In the genomic region with DNA sequence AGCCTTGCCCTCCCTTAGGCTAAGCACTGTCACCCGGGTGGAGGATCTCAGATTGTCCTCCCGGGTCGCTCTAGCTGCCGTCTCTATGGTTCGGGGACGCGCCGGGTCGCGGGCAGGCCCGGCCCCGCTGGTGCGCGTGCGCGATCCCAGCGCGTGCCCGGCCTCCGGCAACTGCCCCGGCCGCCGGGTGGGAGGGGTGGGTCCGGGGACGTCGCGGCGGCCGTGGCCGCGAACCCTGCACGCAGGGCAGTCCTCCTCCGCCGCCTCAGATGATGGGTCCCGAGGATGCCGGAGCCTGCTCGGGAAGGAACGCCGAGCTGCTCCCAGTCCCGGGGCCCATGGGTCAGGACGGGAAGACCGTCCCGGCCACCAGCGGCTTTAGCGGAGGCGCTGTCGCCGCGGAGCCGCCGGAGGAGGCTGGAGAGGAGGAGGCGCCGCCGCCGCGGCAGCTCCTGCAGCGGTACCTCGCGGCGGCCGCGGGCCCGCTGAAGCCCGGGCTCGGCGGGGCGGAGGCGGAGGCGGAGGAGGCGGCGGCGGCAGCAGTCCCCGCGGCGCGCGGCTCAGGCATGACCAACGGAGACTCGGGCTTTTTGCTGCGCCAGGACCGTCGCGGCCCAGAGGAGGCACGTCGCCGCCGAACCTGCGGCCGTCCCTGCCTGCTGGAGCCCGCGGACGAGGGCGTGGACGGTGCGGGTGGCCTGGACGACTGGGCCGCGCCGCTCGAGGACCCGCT, we compare ENCODE assay signal across 8 mouse cellular contexts. TPM values are rescaled to one million over a fixed set of nuclear protein-coding genes. Genes with fewer than 3 reads are reported as not detected.
DNase-seq lines count a peak whose midpoint lies in the region; ATAC-seq and TF ChIP-seq lines count a peak whose summit lies in the region.

A gene (plus strand): TSS at position 142 of the 733 bp plus-strand sequence.

- WGBS in heart, embryonic 11.5 days (ENCODE audit: insufficient replicate concordance), result under 1% methylated on average over 65 of the region's 101 CpGs
- WGBS in kidney, embryonic 16.5 days, result under 1% methylated on average over 92 of the region's 101 CpGs
- under 1% methylated on average over 94 of the region's 101 CpGs for WGBS in liver, adult 2 months

- H3K27me3 ChIP-seq in heart, embryonic 11.5 days (ENCODE audit: control insufficient read depth, insufficient read depth, low read length), result no peaks in the 10 kb centered on the region
- no peaks in the 10 kb centered on the region for H3K27me3 ChIP-seq in kidney, embryonic 16.5 days (ENCODE audit: insufficient read depth, low read length)
- H3K27me3 ChIP-seq in liver, adult 2 months (ENCODE audit: control insufficient read depth, insufficient read depth, low read length), result no peaks in the 10 kb centered on the region
- peaks cover 18% of the 10 kb centered on the region for H3K27me3 ChIP-seq in myocyte (ENCODE audit: control insufficient read depth, insufficient read depth, insufficient read length)
- H3K27me3 ChIP-seq in splenic B cell, adult 2 months (ENCODE audit: control insufficient read depth, insufficient read depth, low read length, poor library complexity, severe bottlenecking), result no peaks in the 10 kb centered on the region

- peak; percentile 92 to 93 for DNase-seq in B cell, adult 2 months
- peak; percentile 96 for DNase-seq in brain, adult 2 months (ENCODE audit: low read depth, low spot score)
- peak; percentile 77 for DNase-seq in liver, adult 2 months (ENCODE audit: extremely low read depth, low read depth, low spot score)
- DNase-seq in splenic B cell, adult 2 months (ENCODE audit: low read depth, low spot score), result peak; percentile 94

- no peaks in the 10 kb centered on the region for H3K9me3 ChIP-seq in heart, embryonic 11.5 days (replicated peaks; ENCODE audit: control insufficient read depth, low read length)
- no peaks in the 10 kb centered on the region for H3K9me3 ChIP-seq in kidney, embryonic 16.5 days (ENCODE audit: low read length)

- H3K4me3 ChIP-seq in heart, embryonic 11.5 days (ENCODE audit: low read depth, low read length), result peak within 1 kb of the TSS; percentile 88
- H3K4me3 ChIP-seq in kidney, embryonic 16.5 days (ENCODE audit: low read length), result peak within 1 kb of the TSS; percentile 82
- H3K4me3 ChIP-seq in liver, adult 2 months (ENCODE audit: insufficient read depth, low read depth, low read length), result peak within 1 kb of the TSS; percentile 95
- no peak within 1 kb of the TSS for H3K4me3 ChIP-seq in myocyte

- 0 out of 2 replicates have a peak, but pooled peaks have one; percentile 18 for TF ChIP-seq POLR2A in liver, adult 2 months (IDR thresholded peaks at IDR 0.05; ENCODE audit: extremely low read depth, insufficient read depth, low read length)
- peak; percentile 47 for TF ChIP-seq POLR2A in myocyte (IDR thresholded peaks at IDR 0.05; ENCODE audit: insufficient read length, low read depth)

- no peak within 1 kb of the TSS for H3ac ChIP-seq in myocyte (ENCODE audit: control insufficient read depth, insufficient read length)

- no peaks in the 10 kb centered on the region for H3K36me3 ChIP-seq in heart, embryonic 11.5 days (ENCODE audit: control insufficient read depth, insufficient read depth, low read length)
- no peaks in the 10 kb centered on the region for H3K36me3 ChIP-seq in kidney, embryonic 16.5 days (ENCODE audit: insufficient read depth, low read length)
- no peaks in the 10 kb centered on the region for H3K36me3 ChIP-seq in liver, adult 2 months (ENCODE audit: control insufficient read depth, insufficient read depth, low read length)
- no peaks in the 10 kb centered on the region for H3K36me3 ChIP-seq in myocyte (ENCODE audit: control insufficient read depth, insufficient read depth)
- H3K36me3 ChIP-seq in splenic B cell, adult 2 months (ENCODE audit: control insufficient read depth, insufficient read depth, low read length, poor library complexity, severe bottlenecking), result no peaks in the 10 kb centered on the region

- H3K4me1 ChIP-seq in heart, embryonic 11.5 days (ENCODE audit: control insufficient read depth, insufficient read depth, low read length), result no peaks in the 10 kb centered on the region
- H3K4me1 ChIP-seq in kidney, embryonic 16.5 days (ENCODE audit: insufficient read depth, low read length), result peaks cover 3% of the 10 kb centered on the region
- peaks cover 4% of the 10 kb centered on the region; the same call in 1 of the 2 replicates for H3K4me1 ChIP-seq in liver, adult 2 months (ENCODE audit: control insufficient read depth, insufficient read depth, low read length)

- H3K9ac ChIP-seq in heart, embryonic 11.5 days (ENCODE audit: low read depth, low read length), result peak within 1 kb of the TSS; percentile 88
- H3K9ac ChIP-seq in kidney, embryonic 16.5 days (replicated peaks; ENCODE audit: low read length), result peak within 1 kb of the TSS; percentile 75
- peak within 1 kb of the TSS; percentile 91 for H3K9ac ChIP-seq in liver, adult 2 months (ENCODE audit: low read depth, low read length)

- H3K79me2 ChIP-seq in liver, adult 2 months (ENCODE audit: control insufficient read depth, insufficient read depth, low read length), result peaks cover 4% of the 10 kb centered on the region; the same call in 1 of the 2 replicates
- H3K79me2 ChIP-seq in myocyte (ENCODE audit: control insufficient read depth, insufficient read depth), result no peaks in the 10 kb centered on the region

- peak; percentile 93 for ATAC-seq in erythroblast, adult 5-6 weeks (replicated peaks; ENCODE audit: low FRiP score, poor library complexity, severe bottlenecking)
- ATAC-seq in heart, embryonic 11.5 days (replicated peaks; ENCODE audit: insufficient number of reproducible peaks, low FRiP score, low TSS enrichment), result peak; percentile 90
- ATAC-seq in kidney, embryonic 16.5 days (ENCODE audit: low FRiP score, low TSS enrichment), result peak; percentile 94

- peak within 1 kb of the TSS; percentile 90 for H3K27ac ChIP-seq in heart, embryonic 11.5 days (ENCODE audit: low read depth, low read length)
- H3K27ac ChIP-seq in kidney, embryonic 16.5 days (ENCODE audit: low read length), result peak within 1 kb of the TSS; percentile 81
- H3K27ac ChIP-seq in liver, adult 2 months (replicated peaks; ENCODE audit: insufficient read depth, low read depth, low read length), result peak within 1 kb of the TSS; percentile 69

- H3K4me2 ChIP-seq in heart, embryonic 11.5 days, result peak within 1 kb of the TSS; percentile 77
- H3K4me2 ChIP-seq in kidney, embryonic 16.5 days (replicated peaks; ENCODE audit: low read depth, low read length), result peak within 1 kb of the TSS; percentile 75
- peak within 1 kb of the TSS; percentile 73 for H3K4me2 ChIP-seq in myocyte (ENCODE audit: low read depth)

- no peak for TF ChIP-seq CTCF in liver, adult 2 months (IDR thresholded peaks at IDR 0.05; ENCODE audit: low read depth, low read length)

TF ChIP-seq in myocyte, 11 proteins besides CTCF, POLR2A, EP300 and RAD21:
- no peak for TF ChIP-seq TCF3 (IDR thresholded peaks at IDR 0.05; ENCODE audit: insufficient read length, low read depth)
- no peak for TF ChIP-seq CEBPB (IDR thresholded peaks at IDR 0.05; ENCODE audit: insufficient read depth, poor library complexity, severe bottlenecking)
- peak in 1 of 3 experiments; percentile 4 for TF ChIP-seq MYOD1 (IDR thresholded peaks at IDR 0.05; ENCODE audit: control insufficient read depth in 1 of 3, insufficient read length in 2 of 3, low read depth in 2 of 3)
- no peak for TF ChIP-seq SRF (IDR thresholded peaks at IDR 0.05; ENCODE audit: control insufficient read depth, insufficient read length, low read depth)

RNA-seq across cellular contexts. Expression of the gene that starts here (rescaled TPM):
- 0.42 and 2.1 TPM in 2 replicates for total RNA-seq in erythroblast, adult 5-6 weeks (2015; ENCODE audit: low replicate concordance)
- total RNA-seq in erythroblast, adult 5-6 weeks (2017; ENCODE audit: low replicate concordance), result 1.4 and 2.4 TPM in 2 replicates
- 2.0 and 2.2 TPM in 2 replicates for polyA plus RNA-seq in heart, embryonic 11.5 days (2014; fragmentation: Nextera tagmentation; extraction: Ambion mirVana)
- polyA plus RNA-seq in kidney, embryonic 16.5 days (2015; fragmentation: Nextera tagmentation; extraction: Ambion mirVana), result 2.0 and 2.2 TPM in 2 replicates
- 5.9 and 6.4 TPM in 2 replicates for total RNA-seq in liver, adult 2 months (2014; rRNA removed)
- 2.2 TPM in 2 replicates for polyA plus RNA-seq in liver, adult 2 months (2012; rRNA removed)
- 0.32 TPM for polyA plus RNA-seq in myocyte (2012; fragmentation: generic; extraction: Trizol)
